Mouse (Mus musculus): ENCODE results near the gene Rnf130. TPM values are rescaled to one million over a fixed set of nuclear protein-coding genes. Genes with fewer than 3 reads are reported as not detected.

The Rnf130 gene
- polyA plus RNA-seq, 1 experiment from 2014 or later, result 48.0 TPM

DNA sequence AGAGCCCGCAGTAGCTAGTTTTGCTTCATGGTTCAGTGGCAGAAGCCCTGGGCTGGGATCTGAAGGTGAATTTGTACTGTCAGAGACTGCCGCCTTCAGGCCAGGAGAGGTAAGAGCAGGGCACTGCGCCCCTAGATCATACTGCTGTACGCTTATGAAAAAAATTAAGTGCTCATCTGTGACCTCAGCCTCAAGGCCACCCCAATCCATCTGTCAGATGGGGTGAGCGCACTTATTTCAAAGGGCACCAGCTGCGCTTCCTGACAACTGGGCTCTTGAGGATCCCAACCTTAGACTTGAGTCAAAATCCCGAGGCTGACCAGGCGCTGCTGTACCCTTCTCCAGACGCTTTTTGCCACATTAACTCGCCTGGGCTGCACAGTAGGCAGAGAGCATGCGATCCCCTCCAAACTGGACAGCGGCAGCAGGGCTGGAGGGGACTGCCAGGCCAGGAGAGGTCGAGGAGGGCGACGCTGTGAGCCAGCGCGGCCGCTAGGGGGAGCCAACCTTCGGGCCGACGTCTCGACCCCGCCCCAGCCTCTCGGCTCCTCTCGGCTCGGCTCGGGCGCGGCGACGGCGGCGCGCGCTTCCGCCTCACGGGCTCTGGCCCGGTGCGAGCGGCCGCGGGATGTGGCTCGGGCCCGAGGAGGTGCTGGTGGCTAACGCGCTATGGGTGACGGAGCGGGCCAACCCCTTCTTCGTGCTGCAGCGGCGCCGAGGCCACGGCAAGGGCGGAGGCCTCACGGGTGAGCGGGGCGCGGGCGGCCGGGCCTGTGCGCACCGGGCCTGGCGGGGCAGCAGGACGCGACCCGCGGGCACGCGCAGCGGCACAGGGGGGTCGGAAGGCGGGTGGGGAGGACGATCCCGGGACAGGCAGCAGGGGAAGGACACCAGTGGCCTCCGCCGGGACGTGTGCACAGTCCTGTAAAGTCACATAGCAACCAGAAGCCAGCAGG is 105.9 kb downstream of the Rnf130 start, which contains the start of gene Tbc1d9b:
TSS of gene Tbc1d9b (plus strand) at position 586 of the 956 bp plus-strand sequence.
- WGBS, result under 1% methylated on average over 76 of the region's 77 CpGs
- H3K4me1 ChIP-seq (replicated peaks; ENCODE audit: control insufficient read depth, insufficient read depth, low read length), result peaks cover 23% of the 10 kb centered on the region
- peak within 1 kb of the TSS; percentile 92 for H3K4me2 ChIP-seq
- H3K4me3 ChIP-seq (ENCODE audit: low read depth, low read length), result peak within 1 kb of the TSS; percentile 81
- H3K27ac ChIP-seq (ENCODE audit: low read depth, low read length), result peak within 1 kb of the TSS; percentile 84
- peaks cover 6% of the 10 kb centered on the region; the same call in 1 of the 2 replicates for H3K36me3 ChIP-seq (ENCODE audit: control insufficient read depth, insufficient read depth, low read length)
- H3K9me3 ChIP-seq (ENCODE audit: control insufficient read depth, low read length), result no peaks in the 10 kb centered on the region
- no peaks in the 10 kb centered on the region for H3K27me3 ChIP-seq (replicated peaks; ENCODE audit: control insufficient read depth, insufficient read depth, low read length)
- DNase-seq (ENCODE audit: low spot score) (peak; percentile 89), ATAC-seq (replicated peaks; ENCODE audit: low FRiP score) (peak; percentile 89)
- H3K9ac ChIP-seq (ENCODE audit: low read depth, low read length), result peak within 1 kb of the TSS; percentile 96

DNA sequence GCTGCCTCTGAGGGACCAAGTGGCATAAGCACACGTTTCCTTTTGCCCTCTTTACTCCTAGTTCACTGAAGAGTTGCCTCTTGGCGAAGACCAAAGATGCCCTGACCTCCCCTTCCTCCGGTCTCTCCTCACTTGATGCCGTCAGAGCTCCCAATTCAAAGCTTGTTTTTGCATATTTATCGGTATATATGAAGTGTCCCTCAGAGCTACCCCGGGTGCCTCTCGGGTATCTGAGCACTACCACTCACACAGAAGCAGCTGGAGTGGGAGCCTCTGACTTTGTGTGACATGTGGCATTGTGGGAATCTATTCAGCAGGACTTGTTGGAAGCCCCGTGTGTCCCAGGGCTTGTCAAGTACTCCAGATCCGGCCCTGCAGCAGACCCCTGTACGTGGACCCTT is 106.7 kb downstream of the Rnf130 start:
- H3K9me3 ChIP-seq (ENCODE audit: control insufficient read depth, low read length), result no peaks in the 10 kb centered on the region
- H3K4me2 ChIP-seq, result peak overlapping the region; percentile 92
- H3K4me3 ChIP-seq (ENCODE audit: low read depth, low read length), result peak overlapping the region; percentile 81
- peak overlapping the region; percentile 96 for H3K9ac ChIP-seq (ENCODE audit: low read depth, low read length)
- DNase-seq (ENCODE audit: low spot score), result peak; percentile 54
- H3K27me3 ChIP-seq (replicated peaks; ENCODE audit: control insufficient read depth, insufficient read depth, low read length), result no peaks in the 10 kb centered on the region
- H3K4me1 ChIP-seq (replicated peaks; ENCODE audit: control insufficient read depth, insufficient read depth, low read length), result peaks cover 23% of the 10 kb centered on the region
- H3K27ac ChIP-seq (ENCODE audit: low read depth, low read length), result peak overlapping the region; percentile 84
- WGBS, result 16% methylated on average over 10 of the region's 10 CpGs
- 0 out of 2 replicates have a peak, but pooled peaks have one; percentile 11 for ATAC-seq (replicated peaks; ENCODE audit: low FRiP score)
- H3K36me3 ChIP-seq (ENCODE audit: control insufficient read depth, insufficient read depth, low read length), result peaks cover 11% of the 10 kb centered on the region; the same call in 1 of the 2 replicates

- Histone ChIP-seq H3K9me3 (ENCODE audit: control insufficient read depth, low read length) (no peaks in the 10 kb centered on the region), H3K4me2 (peak overlapping the region; percentile 92), H3K9ac (ENCODE audit: low read depth, low read length) (peak overlapping the region; percentile 96), H3K27me3 (replicated peaks; ENCODE audit: control insufficient read depth, insufficient read depth, low read length) (no peaks in the 10 kb centered on the region), H3K4me1 (replicated peaks; ENCODE audit: control insufficient read depth, insufficient read depth, low read length) (peaks cover 23% of the 10 kb centered on the region), H3K4me3 (ENCODE audit: low read depth, low read length) (peak overlapping the region; percentile 81), H3K27ac (ENCODE audit: low read depth, low read length) (no peak overlapping the region), H3K36me3 (ENCODE audit: control insufficient read depth, insufficient read depth, low read length) (peaks cover 11% of the 10 kb centered on the region; the same call in 1 of the 2 replicates)
- ATAC-seq (replicated peaks; ENCODE audit: low FRiP score), result no peak
- WGBS, result 88% methylated on average over 6 of the region's 6 CpGs
- no peak for DNase-seq (ENCODE audit: low spot score)
These were observed 107.1 kb downstream of the Rnf130 start for GRCm38 (mm10) chr11:50132265-50132664.

DNA sequence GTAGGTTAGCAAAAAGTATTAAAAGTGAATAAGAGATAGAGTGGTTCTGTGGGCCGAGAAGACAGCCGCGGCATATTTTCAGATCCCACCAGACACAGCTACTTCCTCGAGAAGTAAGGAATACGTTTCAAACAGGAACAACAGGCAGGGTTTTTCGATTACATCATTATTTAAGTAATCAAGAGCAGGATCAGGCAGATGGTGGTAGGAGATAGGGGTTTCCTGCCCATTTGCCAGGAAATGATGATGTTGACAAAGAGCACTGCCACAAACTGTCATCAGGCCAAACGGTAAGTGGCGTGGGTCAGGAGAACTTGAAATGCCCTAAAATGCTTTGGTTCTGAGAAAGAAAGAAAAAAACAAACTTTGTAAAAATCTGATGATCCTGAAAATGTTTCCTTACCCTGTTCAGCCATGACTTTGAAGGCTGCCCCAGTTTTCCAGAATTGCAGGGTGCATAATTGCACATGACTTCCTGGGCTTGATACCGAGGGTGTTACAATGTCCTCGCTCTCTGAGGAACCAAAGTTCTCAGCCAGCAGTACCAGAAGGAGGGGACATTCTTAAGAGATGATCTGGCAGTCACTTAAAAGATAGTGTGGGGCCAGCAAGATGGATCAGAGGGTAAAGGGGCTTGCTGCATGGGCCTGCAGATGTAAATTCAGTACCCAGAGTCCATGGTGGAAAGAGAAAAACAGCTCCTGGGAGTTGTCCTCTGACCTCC is 109.2 kb downstream of the Rnf130 start:
- Histone ChIP-seq H3K4me1 (replicated peaks; ENCODE audit: control insufficient read depth, insufficient read depth, low read length) (peaks cover 28% of the 10 kb centered on the region), H3K4me2 (peak overlapping the region; percentile 28; the same call in 1 of the 2 replicates), H3K27ac (ENCODE audit: low read depth, low read length) (peak overlapping the region; percentile 21; the same call in 1 of the 2 replicates), H3K4me3 (ENCODE audit: low read depth, low read length) (no peak overlapping the region), H3K9me3 (ENCODE audit: control insufficient read depth, low read length) (no peaks in the 10 kb centered on the region), H3K36me3 (ENCODE audit: control insufficient read depth, insufficient read depth, low read length) (peaks cover 11% of the 10 kb centered on the region; the same call in 1 of the 2 replicates), H3K27me3 (replicated peaks; ENCODE audit: control insufficient read depth, insufficient read depth, low read length) (no peaks in the 10 kb centered on the region), H3K9ac (ENCODE audit: low read depth, low read length) (no peak overlapping the region)
- ATAC-seq (replicated peaks; ENCODE audit: low FRiP score), result no peak
- 40% methylated on average over 10 of the region's 10 CpGs for WGBS
- DNase-seq (ENCODE audit: low spot score), result no peak

- Histone ChIP-seq H3K4me2 (no peak overlapping the region), H3K36me3 (ENCODE audit: control insufficient read depth, insufficient read depth, low read length) (peaks cover 24% of the 10 kb centered on the region), H3K27me3 (replicated peaks; ENCODE audit: control insufficient read depth, insufficient read depth, low read length) (no peaks in the 10 kb centered on the region), H3K27ac (ENCODE audit: low read depth, low read length) (no peak overlapping the region), H3K9ac (ENCODE audit: low read depth, low read length) (no peak overlapping the region), H3K9me3 (ENCODE audit: control insufficient read depth, low read length) (no peaks in the 10 kb centered on the region), H3K4me3 (ENCODE audit: low read depth, low read length) (no peak overlapping the region), H3K4me1 (replicated peaks; ENCODE audit: control insufficient read depth, insufficient read depth, low read length) (peaks cover 19% of the 10 kb centered on the region)
- ATAC-seq (replicated peaks; ENCODE audit: low FRiP score) (no peak), DNase-seq (ENCODE audit: low spot score) (no peak)
- WGBS, result 50% methylated on average over 10 of the region's 10 CpGs
These were observed 113.2 kb downstream of the Rnf130 start for GRCm38 (mm10) chr11:50138206-50138822.

DNA sequence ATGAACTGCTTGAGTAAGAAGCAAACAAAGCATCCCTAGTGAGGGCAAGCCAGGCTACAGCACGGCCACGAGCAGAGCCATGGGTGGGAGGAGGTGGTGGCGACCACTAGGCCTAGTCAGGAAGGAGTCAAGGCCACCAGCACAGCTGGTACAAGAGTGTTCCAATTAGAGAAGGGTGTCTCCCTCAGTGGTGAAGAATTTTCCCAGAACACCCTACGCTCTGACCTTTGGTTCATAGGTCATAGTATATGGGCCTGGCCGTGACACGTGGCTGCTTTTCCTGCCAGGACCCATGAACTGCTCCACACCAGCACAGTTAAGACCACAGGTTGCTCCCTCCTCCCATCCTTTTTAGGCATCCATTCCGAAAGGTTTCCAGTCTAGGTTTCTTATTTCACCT is 114.4 kb downstream of the Rnf130 start:
- Histone ChIP-seq H3K4me3 (ENCODE audit: low read depth, low read length) (no peak overlapping the region), H3K36me3 (ENCODE audit: control insufficient read depth, insufficient read depth, low read length) (peaks cover 26% of the 10 kb centered on the region), H3K4me2 (no peak overlapping the region), H3K9me3 (ENCODE audit: control insufficient read depth, low read length) (no peaks in the 10 kb centered on the region), H3K4me1 (replicated peaks; ENCODE audit: control insufficient read depth, insufficient read depth, low read length) (peaks cover 7% of the 10 kb centered on the region), H3K27ac (ENCODE audit: low read depth, low read length) (no peak overlapping the region; the same call in 1 of the 2 replicates), H3K9ac (ENCODE audit: low read depth, low read length) (no peak overlapping the region), H3K27me3 (replicated peaks; ENCODE audit: control insufficient read depth, insufficient read depth, low read length) (no peaks in the 10 kb centered on the region)
- no peak for DNase-seq (ENCODE audit: low spot score)
- ATAC-seq (replicated peaks; ENCODE audit: low FRiP score), result no peak
- WGBS, result 83% methylated on average over 7 of the region's 7 CpGs

DNA sequence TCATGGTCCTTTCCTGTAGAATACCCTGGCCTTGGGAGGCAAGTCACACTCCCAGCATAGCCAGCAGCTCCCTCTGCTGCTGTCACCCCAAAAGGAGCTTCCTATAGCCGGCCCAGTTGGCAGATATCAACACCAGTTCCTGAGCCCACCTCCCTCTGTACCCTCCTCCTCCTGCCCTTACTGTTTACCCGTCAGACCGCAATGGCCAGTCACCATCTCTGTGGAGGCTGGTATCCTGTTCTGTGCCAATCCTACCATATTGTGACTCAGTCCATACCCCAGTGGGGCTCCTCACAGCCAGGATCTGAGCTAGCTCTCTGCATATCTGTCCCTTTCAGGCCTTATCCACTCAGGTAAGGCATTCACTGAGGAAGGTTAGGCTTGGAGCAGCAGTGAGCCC is 120.4 kb downstream of the Rnf130 start:
- Histone ChIP-seq H3K27me3 (replicated peaks; ENCODE audit: control insufficient read depth, insufficient read depth, low read length) (no peaks in the 10 kb centered on the region), H3K4me3 (ENCODE audit: low read depth, low read length) (no peak overlapping the region), H3K4me1 (replicated peaks; ENCODE audit: control insufficient read depth, insufficient read depth, low read length) (peaks cover 4% of the 10 kb centered on the region; the same call in 1 of the 2 replicates), H3K36me3 (ENCODE audit: control insufficient read depth, insufficient read depth, low read length) (peaks cover 46% of the 10 kb centered on the region), H3K9me3 (ENCODE audit: control insufficient read depth, low read length) (no peaks in the 10 kb centered on the region), H3K27ac (ENCODE audit: low read depth, low read length) (no peak overlapping the region), H3K4me2 (no peak overlapping the region), H3K9ac (ENCODE audit: low read depth, low read length) (no peak overlapping the region)
- ATAC-seq (replicated peaks; ENCODE audit: low FRiP score) (no peak), DNase-seq (ENCODE audit: low spot score) (no peak)
- WGBS, result 91% methylated on average over 3 of the region's 3 CpGs

DNA sequence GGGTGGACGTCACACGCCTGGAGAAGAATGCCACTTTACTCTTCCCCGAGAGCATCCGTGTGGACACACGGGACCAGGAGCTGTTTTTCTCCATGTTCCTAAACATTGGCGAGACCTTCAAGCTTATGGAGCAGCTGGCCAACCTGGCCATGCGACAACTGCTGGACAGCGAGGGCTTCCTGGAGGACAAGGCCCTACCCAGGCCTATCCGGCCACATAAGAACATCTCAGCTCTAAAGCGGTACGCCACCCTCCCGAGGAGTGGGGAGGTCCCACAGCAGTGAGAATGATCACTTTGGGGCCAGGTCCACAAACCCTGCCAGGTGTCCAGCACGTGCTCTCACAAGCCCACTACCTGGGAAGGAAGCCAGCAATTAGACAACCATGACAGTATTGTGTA is 121.0 kb downstream of the Rnf130 start:
- Histone ChIP-seq H3K4me2 (no peak overlapping the region), H3K9me3 (ENCODE audit: control insufficient read depth, low read length) (no peaks in the 10 kb centered on the region), H3K36me3 (ENCODE audit: control insufficient read depth, insufficient read depth, low read length) (peaks cover 46% of the 10 kb centered on the region), H3K4me3 (ENCODE audit: low read depth, low read length) (no peak overlapping the region), H3K27me3 (replicated peaks; ENCODE audit: control insufficient read depth, insufficient read depth, low read length) (no peaks in the 10 kb centered on the region), H3K9ac (ENCODE audit: low read depth, low read length) (no peak overlapping the region), H3K4me1 (replicated peaks; ENCODE audit: control insufficient read depth, insufficient read depth, low read length) (peaks cover 4% of the 10 kb centered on the region; the same call in 1 of the 2 replicates), H3K27ac (ENCODE audit: low read depth, low read length) (no peak overlapping the region)
- ATAC-seq (replicated peaks; ENCODE audit: low FRiP score) (no peak), DNase-seq (ENCODE audit: low spot score) (no peak)
- 92% methylated on average over 13 of the region's 13 CpGs for WGBS

All from liver, embryonic 11.5 days (tissue).